Mouse (Mus musculus) embryonic fibroblast, embryonic 13.5 days (primary cell): ENCODE results near the gene Dbil5.
A peak's percentile ranks its signal among the peaks of the same experiment; 100 is the strongest.

Experiments
- CTCF ChIP-seq: IDR thresholded peaks from 2 replicates; pipeline ENCODE4 v1.5.1; 2011; ENCODE audit warnings: mild to moderate bottlenecking, control low read depth, low read length, moderate library complexity, borderline replicate concordance; ENCODE audit not compliant: insufficient read depth
- POLR2A ChIP-seq: IDR thresholded peaks from 2 replicates; pipeline ENCODE4 v1.6.1; 2011; ENCODE audit warnings: low read depth, mild to moderate bottlenecking, control low read depth, low read length, moderate library complexity

GRCm38 (mm10) chr11:76253145-76253917, 35.9 kb downstream of the Dbil5 start:
- TF ChIP-seq CTCF (peak; percentile 67), POLR2A (no peak)
